Mouse (Mus musculus) neural tube, embryonic 10.5 days (tissue): ENCODE results near the gene Slc35b3.

Experiments
- DNase-seq: peaks from one replicate; pipeline ENCODE4 v3.0.0-alpha.2; 2017; ENCODE audit warnings: low spot score; ENCODE audit errors: extremely low spot score

The Slc35b3 gene

GRCm38 (mm10) chr13:38941280-38941679, 19.4 kb downstream of the Slc35b3 start:
- no peak for DNase-seq

DNA sequence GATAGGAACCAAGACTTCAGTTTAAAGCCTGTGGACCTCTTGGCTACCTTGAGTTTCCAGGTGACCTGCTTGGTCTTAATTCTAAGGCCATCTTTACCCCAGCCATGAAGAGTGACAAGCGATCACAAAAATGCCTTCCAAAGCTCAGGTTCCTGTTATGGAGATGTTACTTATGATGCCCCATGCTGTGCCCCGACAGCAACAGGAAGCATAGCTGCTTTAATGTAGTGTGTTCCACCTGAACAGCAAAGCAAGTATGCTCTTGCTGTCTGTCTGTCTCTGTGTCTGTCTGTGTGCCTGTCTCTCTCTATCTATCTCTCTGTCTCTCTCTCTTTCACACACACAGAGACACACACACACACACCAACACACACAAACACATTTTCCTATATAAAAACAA, 22.2 kb downstream of the Slc35b3 start:
- DNase-seq = no peak

GRCm38 (mm10) chr13:38936860-38937471, 23.7 kb downstream of the Slc35b3 start:
- no peak for DNase-seq

- DNase-seq = no peak
Measured at GRCm38 (mm10) chr13:38935856-38936446, 24.7 kb downstream of the Slc35b3 start.

DNA sequence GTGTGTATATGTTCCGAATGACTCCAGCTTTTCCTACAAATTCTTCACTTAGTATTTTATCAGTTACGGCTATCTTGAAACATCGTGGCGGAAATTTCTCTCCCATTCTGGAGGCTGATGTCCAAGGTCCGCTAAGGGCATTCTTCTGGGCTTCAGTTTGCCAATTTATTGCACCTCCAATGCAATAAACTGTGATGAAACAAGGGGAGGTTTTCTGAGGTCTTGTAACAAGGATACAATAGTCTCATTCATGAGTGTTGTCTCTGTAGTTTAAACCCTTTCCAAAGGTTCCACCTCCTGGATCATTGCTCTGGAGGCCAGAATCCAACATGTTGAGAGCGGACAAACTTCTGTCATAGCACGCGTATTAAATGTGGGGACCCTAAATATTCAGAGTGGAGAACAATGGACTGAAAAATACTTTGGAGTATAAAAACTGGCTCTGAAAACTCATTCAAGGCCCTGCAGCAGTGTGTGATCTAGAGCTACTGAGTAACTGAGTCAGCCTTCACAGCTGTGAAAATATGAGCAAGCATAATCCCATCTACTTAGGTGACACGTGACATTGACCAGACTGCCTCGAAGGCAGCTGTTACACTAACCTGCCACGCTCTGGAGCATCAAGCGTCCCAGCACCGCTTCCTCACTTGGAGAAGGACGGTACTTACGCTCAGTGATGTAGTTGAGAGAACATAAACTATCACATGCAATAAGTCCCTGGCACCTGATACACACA, 30.7 kb downstream of the Slc35b3 start:
- DNase-seq = no peak

DNA sequence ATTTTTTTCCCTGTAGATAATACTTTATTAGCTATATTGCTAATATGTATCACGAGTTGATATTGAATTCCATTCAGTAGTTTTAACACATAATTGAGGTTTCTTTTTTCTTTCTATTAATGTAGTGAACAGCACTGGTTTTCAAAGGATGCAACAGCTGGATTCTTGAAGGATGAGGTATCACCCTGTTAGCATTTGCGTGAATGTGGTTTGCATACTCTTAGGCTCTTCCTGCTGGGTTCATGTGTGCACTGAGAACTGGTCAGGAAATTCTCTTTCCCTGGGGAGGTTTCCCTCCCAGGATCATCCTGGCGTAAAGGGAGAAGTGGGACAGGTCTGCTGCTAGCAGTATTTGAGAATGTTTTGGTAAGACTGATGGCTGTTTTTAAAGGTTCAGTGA, 38.0 kb downstream of the Slc35b3 start:
- DNase-seq = no peak

DNA sequence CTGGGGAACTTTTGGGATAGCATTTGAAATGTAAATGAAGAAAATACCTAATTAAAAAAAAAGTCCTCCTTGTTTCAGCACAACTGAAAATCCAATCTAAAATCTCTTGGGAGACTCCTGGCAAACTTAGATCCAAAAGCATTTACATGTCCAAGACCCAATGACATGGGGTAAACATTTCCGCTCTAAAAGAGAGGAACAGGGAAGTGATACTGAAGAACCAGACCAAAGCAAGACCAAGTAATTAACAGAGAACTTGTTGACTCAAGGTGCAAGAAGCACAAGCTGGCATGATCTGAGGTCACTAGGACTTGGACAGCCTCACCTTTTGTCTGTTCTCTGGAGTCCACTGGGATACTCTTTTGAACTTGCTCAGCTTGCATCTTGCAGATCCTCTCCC, 39.4 kb downstream of the Slc35b3 start:
- no peak for DNase-seq

DNA sequence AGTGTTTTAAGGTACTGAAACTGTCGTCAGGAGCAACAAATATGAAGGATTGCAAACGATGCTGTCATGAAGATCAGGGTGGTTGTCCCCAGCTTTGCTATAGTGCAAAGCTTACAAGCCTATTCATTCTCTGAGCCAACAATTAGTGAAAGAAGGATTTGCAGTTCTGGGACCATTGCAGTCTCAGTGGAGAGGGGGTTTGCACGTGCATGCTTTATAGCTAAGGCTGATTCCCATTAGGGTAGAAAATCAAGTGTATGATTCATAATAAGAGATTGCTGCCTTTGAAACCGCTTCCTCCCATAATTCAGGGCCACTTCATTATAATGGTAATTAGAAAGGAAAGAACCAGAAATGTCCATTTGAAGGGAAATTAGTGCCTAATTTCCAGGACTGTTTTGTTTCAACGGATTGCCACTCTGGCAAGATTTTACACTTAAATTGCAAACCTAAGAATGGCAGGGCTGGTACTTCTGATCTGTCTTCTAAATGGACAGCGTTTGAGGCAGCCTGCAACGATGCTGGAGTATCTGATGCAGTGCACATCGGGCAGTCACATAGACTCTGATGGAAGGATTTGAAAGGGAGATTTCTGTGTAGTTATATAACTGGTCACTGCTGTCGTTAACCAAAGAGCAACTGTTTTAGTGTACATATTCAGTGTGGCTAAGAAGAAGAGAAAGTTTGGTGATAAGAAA, 42.3 kb downstream of the Slc35b3 start:
- DNase-seq = no peak

DNA sequence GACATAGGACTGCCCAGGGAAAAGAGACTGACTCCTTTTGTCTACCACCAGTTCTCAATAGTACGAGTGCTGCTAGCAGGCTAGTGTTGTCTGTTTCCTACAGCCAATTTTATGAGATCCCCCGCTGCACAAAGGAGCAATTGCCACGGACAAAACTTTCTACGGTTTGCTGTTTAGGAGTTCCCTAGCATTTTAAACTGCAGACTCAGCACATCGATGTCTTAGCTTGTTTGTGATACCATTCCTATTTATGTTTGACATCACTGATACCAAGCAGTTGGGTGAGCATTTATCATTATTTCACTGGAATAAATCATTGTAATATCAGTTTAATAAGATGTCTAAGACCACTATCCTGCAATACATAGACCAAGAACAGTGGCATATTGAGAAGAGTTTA, 43.1 kb downstream of the Slc35b3 start:
- DNase-seq = no peak

DNA sequence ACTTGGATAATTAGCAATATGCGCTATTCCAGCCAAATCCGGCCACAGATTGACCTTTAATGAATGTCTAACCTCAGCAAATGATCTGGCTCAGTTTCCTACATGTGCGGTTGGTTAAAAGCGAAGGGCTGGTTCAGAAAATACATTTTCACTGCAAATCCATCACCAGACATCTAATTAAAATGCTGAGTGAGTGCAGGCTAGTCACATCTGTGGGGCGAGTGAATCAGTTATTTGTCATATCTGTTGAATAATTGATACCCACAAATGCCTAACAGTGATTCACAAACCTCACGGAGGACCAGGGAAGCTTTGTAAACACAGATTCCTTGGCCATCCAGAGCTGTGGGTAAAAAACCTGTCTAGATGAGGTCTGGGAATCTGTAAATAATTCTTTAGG, 45.9 kb downstream of the Slc35b3 start:
- DNase-seq = no peak

DNA sequence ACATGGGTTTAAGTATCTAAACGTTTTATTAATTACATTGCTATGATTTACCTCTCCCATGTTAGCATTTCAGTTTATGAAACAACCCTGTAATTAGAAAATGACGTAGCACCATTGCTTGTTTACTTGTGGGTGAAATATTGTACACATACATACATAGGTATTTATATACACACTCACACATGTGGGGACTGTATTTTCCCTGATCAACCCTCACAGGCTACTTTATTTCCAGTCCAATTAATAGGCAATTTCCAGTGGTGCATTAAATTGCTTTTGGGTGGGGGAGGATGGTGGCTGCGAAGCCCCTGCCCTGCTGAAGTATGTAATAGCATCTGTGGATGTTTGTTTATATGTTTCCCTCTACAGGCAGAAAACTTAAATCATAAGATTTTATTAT, 68.3 kb downstream of the Slc35b3 start:
- no peak for DNase-seq
